Mouse (Mus musculus) limb, embryonic 13.5 days (tissue): ENCODE measurements at regions not wholly inside any gene's neighbourhood (a gene's known extent, or its start where the extent isn't known, plus 50 kb on each side); places are given as distances from the start of the nearest gene placed in this dataset.

Experiments
- ATAC-seq: fragments of 200-750 bp; cut with Nextera tagmentation; 2 replicates; pipeline ENCODE4 v1.8.0; 2017; ENCODE audit warnings: low read depth, moderate number of reproducible peaks, moderate TSS enrichment; ENCODE audit not compliant: low FRiP score
- H3K27ac ChIP-seq: fragments of 300-500 bp; sonication (generic); 2 replicates; pipeline ENCODE4 v1.5.1; 2015; ENCODE audit warnings: inconsistent platforms, mild to moderate bottlenecking, moderate library complexity
- H3K27me3 ChIP-seq: fragments of 300-500 bp; sonication (generic); 2 replicates; pipeline ENCODE4 v1.6.1; 2015; ENCODE audit warnings: mild to moderate bottlenecking, inconsistent platforms
- H3K36me3 ChIP-seq: fragments of 300-500 bp; sonication (generic); 2 replicates; pipeline ENCODE4 v1.6.1; 2015; ENCODE audit warnings: inconsistent platforms, mild to moderate bottlenecking, moderate library complexity
- H3K4me1 ChIP-seq: fragments of 300-500 bp; sonication (generic); 2 replicates; pipeline ENCODE4 v1.6.1; 2015; ENCODE audit warnings: inconsistent platforms
- H3K4me2 ChIP-seq: fragments of 300-500 bp; sonication (generic); replicated peaks from 2 replicates; pipeline ENCODE4 v1.6.1; 2015; ENCODE audit warnings: inconsistent platforms, mild to moderate bottlenecking, moderate library complexity
- H3K4me3 ChIP-seq: fragments of 300-500 bp; sonication (generic); 2 replicates; pipeline ENCODE4 v1.5.1; 2015; ENCODE audit warnings: moderate library complexity, mild to moderate bottlenecking, inconsistent platforms
- H3K9ac ChIP-seq: fragments of 300-500 bp; sonication (generic); 2 replicates; pipeline ENCODE4 v1.6.1; 2015; ENCODE audit warnings: mild to moderate bottlenecking, inconsistent platforms
- H3K9me3 ChIP-seq: fragments of 300-500 bp; sonication (generic); 2 replicates; pipeline ENCODE4 v1.6.1; 2016; ENCODE audit warnings: inconsistent platforms
- WGBS: fragments of 180-500 bp; shearing (Covaris S2); methylation state at CpG from one replicate; pipeline ENCODE4 v1.1.7; 2015; 5-methylcytosine and 5-hydroxymethylcytosine counted together

GRCm38 (mm10) chr10:106113083-106113482 lies 271.9 kb upstream of the Mettl25 start:
- WGBS = 50% methylated on average over 3 of the region's 3 CpGs
- no peaks in the 10 kb centered on the region for H3K4me1 ChIP-seq
- H3K4me2 ChIP-seq = no peak overlapping the region
- H3K27me3 ChIP-seq = no peaks in the 10 kb centered on the region
- no peak overlapping the region for H3K27ac ChIP-seq
- ATAC-seq = no peak
- H3K9me3 ChIP-seq = no peaks in the 10 kb centered on the region
- no peaks in the 10 kb centered on the region for H3K36me3 ChIP-seq
- H3K4me3 ChIP-seq = no peak overlapping the region
- H3K9ac ChIP-seq = no peak overlapping the region

GRCm38 (mm10) chr10:106114743-106115486 lies 273.7 kb upstream of the Mettl25 start:
- Histone ChIP-seq H3K9me3 (no peaks in the 10 kb centered on the region), H3K9ac (no peak overlapping the region), H3K36me3 (no peaks in the 10 kb centered on the region), H3K27me3 (no peaks in the 10 kb centered on the region), H3K4me1 (no peaks in the 10 kb centered on the region), H3K27ac (no peak overlapping the region), H3K4me3 (no peak overlapping the region), H3K4me2 (no peak overlapping the region)
- ATAC-seq = no peak
- WGBS = 42% methylated on average over 6 of the region's 6 CpGs

- ATAC-seq = no peak
- H3K4me2 ChIP-seq = no peak overlapping the region
Observed at GRCm38 (mm10) chr10:106121826-106122225, 280.6 kb upstream of the Mettl25 start.

GRCm38 (mm10) chr10:106122952-106123351 lies 281.8 kb upstream of the Mettl25 start:
- no peak for ATAC-seq
- H3K36me3 ChIP-seq = no peaks in the 10 kb centered on the region
- no peaks in the 10 kb centered on the region for H3K9me3 ChIP-seq
- H3K4me2 ChIP-seq = no peak overlapping the region
- no peak overlapping the region for H3K9ac ChIP-seq
- no peak overlapping the region for H3K4me3 ChIP-seq
- H3K4me1 ChIP-seq = no peaks in the 10 kb centered on the region
- WGBS = 85% methylated on average over 8 of the region's 8 CpGs
- no peak overlapping the region for H3K27ac ChIP-seq
- H3K27me3 ChIP-seq = no peaks in the 10 kb centered on the region

More at GRCm38 (mm10) chr10:106121826-106122225, 280.6 kb upstream of the Mettl25 start:
- 92% methylated on average over 2 of the region's 2 CpGs for WGBS
- Histone ChIP-seq H3K9ac (no peak overlapping the region), H3K27ac (no peak overlapping the region), H3K9me3 (no peaks in the 10 kb centered on the region), H3K36me3 (no peaks in the 10 kb centered on the region), H3K4me3 (no peak overlapping the region), H3K27me3 (no peaks in the 10 kb centered on the region), H3K4me1 (no peaks in the 10 kb centered on the region)

GRCm38 (mm10) chr10:106172131-106172530 lies 298.0 kb upstream of the Ppfia2 start:
- 49% methylated on average over 3 of the region's 3 CpGs for WGBS

GRCm38 (mm10) chr10:106174433-106174832 lies 295.7 kb upstream of the Ppfia2 start:
- Histone ChIP-seq H3K36me3 (no peaks in the 10 kb centered on the region), H3K27ac (no peak overlapping the region), H3K4me2 (no peak overlapping the region), H3K27me3 (no peaks in the 10 kb centered on the region), H3K9me3 (no peaks in the 10 kb centered on the region), H3K4me1 (0 out of 2 replicates have a peak, but pooled peaks cover 4% of the 10 kb centered on the region), H3K4me3 (no peak overlapping the region), H3K9ac (no peak overlapping the region)
- no peak for ATAC-seq
- WGBS = 38% methylated on average over 1 of the region's 1 CpGs

More at GRCm38 (mm10) chr10:106172131-106172530, 298.0 kb upstream of the Ppfia2 start:
- Histone ChIP-seq H3K4me3 (no peak overlapping the region), H3K36me3 (no peaks in the 10 kb centered on the region), H3K27me3 (no peaks in the 10 kb centered on the region), H3K4me1 (0 out of 2 replicates have a peak, but pooled peaks cover 4% of the 10 kb centered on the region), H3K9ac (no peak overlapping the region), H3K4me2 (no peak overlapping the region), H3K9me3 (no peaks in the 10 kb centered on the region), H3K27ac (no peak overlapping the region)
- ATAC-seq = peak; percentile 76

- no peak overlapping the region for H3K9ac ChIP-seq
- 0 out of 2 replicates have a peak, but pooled peaks cover 4% of the 10 kb centered on the region for H3K9me3 ChIP-seq
- H3K4me3 ChIP-seq = no peak overlapping the region
- no peaks in the 10 kb centered on the region for H3K27me3 ChIP-seq
- no peak overlapping the region for H3K27ac ChIP-seq
- ATAC-seq = no peak
- no peaks in the 10 kb centered on the region for H3K36me3 ChIP-seq
- WGBS = 85% methylated on average over 3 of the region's 3 CpGs
- no peak overlapping the region for H3K4me2 ChIP-seq
- no peaks in the 10 kb centered on the region for H3K4me1 ChIP-seq
Observed at GRCm38 (mm10) chr10:106179651-106180050, 290.5 kb upstream of the Ppfia2 start.

GRCm38 (mm10) chr10:106202566-106202965 lies 267.6 kb upstream of the Ppfia2 start:
- no peak for ATAC-seq

GRCm38 (mm10) chr10:106224251-106224650 lies 245.9 kb upstream of the Ppfia2 start:
- no peaks in the 10 kb centered on the region for H3K36me3 ChIP-seq
- ATAC-seq = no peak
- WGBS = 86% methylated on average over 3 of the region's 3 CpGs
- no peak overlapping the region for H3K9ac ChIP-seq
- H3K9me3 ChIP-seq = no peaks in the 10 kb centered on the region
- H3K27me3 ChIP-seq = no peaks in the 10 kb centered on the region
- H3K4me2 ChIP-seq = no peak overlapping the region
- no peak overlapping the region for H3K4me3 ChIP-seq
- no peak overlapping the region for H3K27ac ChIP-seq
- H3K4me1 ChIP-seq = no peaks in the 10 kb centered on the region

More at GRCm38 (mm10) chr10:106202566-106202965, 267.6 kb upstream of the Ppfia2 start:
- Histone ChIP-seq H3K36me3 (no peaks in the 10 kb centered on the region), H3K27ac (no peak overlapping the region), H3K9ac (no peak overlapping the region), H3K27me3 (no peaks in the 10 kb centered on the region), H3K4me1 (no peaks in the 10 kb centered on the region), H3K4me2 (no peak overlapping the region), H3K4me3 (no peak overlapping the region), H3K9me3 (no peaks in the 10 kb centered on the region)
- WGBS = 58% methylated on average over 2 of the region's 2 CpGs

- H3K27me3 ChIP-seq = no peaks in the 10 kb centered on the region
- H3K27ac ChIP-seq = no peak overlapping the region
- no peak for ATAC-seq
- no peak overlapping the region for H3K4me3 ChIP-seq
- no peak overlapping the region for H3K4me2 ChIP-seq
- H3K36me3 ChIP-seq = no peaks in the 10 kb centered on the region
- H3K9ac ChIP-seq = no peak overlapping the region
- H3K4me1 ChIP-seq = no peaks in the 10 kb centered on the region
- no peaks in the 10 kb centered on the region for H3K9me3 ChIP-seq
- WGBS = 67% methylated on average over 1 of the region's 1 CpGs
Observed at GRCm38 (mm10) chr10:106242180-106242579, 228.0 kb upstream of the Ppfia2 start.

GRCm38 (mm10) chr10:106254106-106254505 lies 216.0 kb upstream of the Ppfia2 start:
- Histone ChIP-seq H3K27ac (no peak overlapping the region), H3K4me2 (no peak overlapping the region), H3K4me3 (no peak overlapping the region), H3K9me3 (no peaks in the 10 kb centered on the region), H3K36me3 (no peaks in the 10 kb centered on the region), H3K4me1 (no peaks in the 10 kb centered on the region), H3K9ac (no peak overlapping the region), H3K27me3 (no peaks in the 10 kb centered on the region)
- WGBS = 49% methylated on average over 5 of the region's 5 CpGs
- ATAC-seq = no peak

- no peak overlapping the region for H3K9ac ChIP-seq
- no peak for ATAC-seq
- H3K36me3 ChIP-seq = no peaks in the 10 kb centered on the region
- no peak overlapping the region for H3K4me3 ChIP-seq
- no peaks in the 10 kb centered on the region for H3K27me3 ChIP-seq
- no peaks in the 10 kb centered on the region for H3K4me1 ChIP-seq
- H3K27ac ChIP-seq = no peak overlapping the region
- no peaks in the 10 kb centered on the region for H3K9me3 ChIP-seq
- no peak overlapping the region for H3K4me2 ChIP-seq
- 79% methylated on average over 4 of the region's 4 CpGs for WGBS
Observed at GRCm38 (mm10) chr10:106259811-106260210, 210.3 kb upstream of the Ppfia2 start.

- H3K9ac ChIP-seq = no peak overlapping the region
- no peak overlapping the region for H3K27ac ChIP-seq
- no peak overlapping the region for H3K4me2 ChIP-seq
- H3K4me3 ChIP-seq = no peak overlapping the region
- H3K36me3 ChIP-seq = no peaks in the 10 kb centered on the region
- no peaks in the 10 kb centered on the region for H3K27me3 ChIP-seq
- no peaks in the 10 kb centered on the region for H3K4me1 ChIP-seq
- WGBS = 79% methylated on average over 2 of the region's 2 CpGs
- no peaks in the 10 kb centered on the region for H3K9me3 ChIP-seq
- no peak for ATAC-seq
Observed at GRCm38 (mm10) chr10:106273335-106273734, 196.8 kb upstream of the Ppfia2 start.
